Comparison of ENCODE assay signal across 8 mouse cellular contexts in the genomic region with DNA sequence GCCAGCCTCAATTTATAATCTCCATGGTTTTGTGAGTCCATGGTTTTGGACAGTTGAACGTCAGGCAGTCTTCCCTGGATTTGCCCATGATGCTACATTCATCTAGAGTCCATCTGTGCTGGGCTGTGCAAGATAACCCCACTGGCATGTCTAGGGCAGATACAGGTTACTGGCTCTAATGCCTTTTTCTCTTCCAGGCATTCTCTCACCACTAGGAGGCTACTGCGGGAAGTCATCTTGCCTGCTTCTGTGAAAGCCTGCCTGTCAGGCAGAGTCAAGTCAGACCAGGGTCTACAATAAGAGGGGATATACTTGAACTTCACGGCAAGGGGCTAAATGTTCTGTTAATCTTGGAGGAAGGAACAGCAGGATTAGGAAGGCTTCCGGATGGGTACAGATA. TPM values are rescaled to one million over a fixed set of nuclear protein-coding genes. Genes with fewer than 3 reads are reported as not detected.
DNase-seq lines count a peak whose midpoint lies in the region; ATAC-seq and TF ChIP-seq lines count a peak whose summit lies in the region.

No protein-coding gene starts in this region.

- peak; percentile 68 for TF ChIP-seq CTCF in heart, adult 2 months (IDR thresholded peaks at IDR 0.05)

- no peaks in the 10 kb centered on the region for H3K79me2 ChIP-seq in heart, adult 2 months (replicated peaks; ENCODE audit: control insufficient read depth, insufficient read depth, low read length)

- no peak for DNase-seq in heart, adult 2 months
- no peak for DNase-seq in heart, adult 8-10 months (ENCODE audit: low spot score)
- peak; percentile 77 for DNase-seq in midbrain, embryonic 14.5 days
- DNase-seq in c-Kit-positive CD71-positive TER-119-negative erythroid progenitor cells, embryonic 14.5 days (ENCODE audit: low read depth) = peak; percentile 38
- DNase-seq in retina, embryonic 14.5 days (ENCODE audit: low spot score) = peak; percentile 74
- DNase-seq in testis, postnatal 10 days (ENCODE audit: low spot score) = no peak
- DNase-seq in right cerebral cortex, postnatal 14 days = no peak

- no peak overlapping the region for H3K27ac ChIP-seq in heart, adult 2 months
- H3K27ac ChIP-seq in midbrain, embryonic 14.5 days (replicated peaks; ENCODE audit: low read depth, low read length) = no peak overlapping the region
- H3K27ac ChIP-seq in midbrain, embryonic 15.5 days = no peak overlapping the region

- TF ChIP-seq POLR2A in heart, adult 2 months (IDR thresholded peaks at IDR 0.05; ENCODE audit: insufficient read depth, low read depth, low read length) = no peak

- peaks cover 3% of the 10 kb centered on the region; the same call in 1 of the 2 replicates for H3K4me1 ChIP-seq in heart, adult 2 months (ENCODE audit: control insufficient read depth, insufficient read depth, low read length)
- H3K4me1 ChIP-seq in midbrain, embryonic 14.5 days (ENCODE audit: control insufficient read depth, insufficient read depth, low read length) = peaks cover 7% of the 10 kb centered on the region; the same call in 1 of the 2 replicates
- H3K4me1 ChIP-seq in midbrain, embryonic 15.5 days = peaks cover 13% of the 10 kb centered on the region

- H3K4me3 ChIP-seq in heart, adult 2 months = no peak overlapping the region
- H3K4me3 ChIP-seq in midbrain, embryonic 14.5 days (replicated peaks; ENCODE audit: low read depth, low read length) = no peak overlapping the region
- H3K4me3 ChIP-seq in midbrain, embryonic 15.5 days = no peak overlapping the region

- 14% methylated on average over 4 of the region's 4 CpGs for WGBS in heart, adult 2 months
- 28% methylated on average over 4 of the region's 4 CpGs for WGBS in midbrain, embryonic 14.5 days
- 22% methylated on average over 4 of the region's 4 CpGs for WGBS in midbrain, embryonic 15.5 days

- no peak for TF ChIP-seq EP300 in heart, adult 2 months (IDR thresholded peaks at IDR 0.05; ENCODE audit: insufficient read depth, low read depth, low read length)

- H3K4me2 ChIP-seq in midbrain, embryonic 14.5 days (ENCODE audit: low read length) = no peak overlapping the region
- no peak overlapping the region for H3K4me2 ChIP-seq in midbrain, embryonic 15.5 days

- no peak for ATAC-seq in midbrain, embryonic 14.5 days (ENCODE audit: low FRiP score, low TSS enrichment)
- ATAC-seq in midbrain, embryonic 15.5 days (replicated peaks) = no peak

- no peaks in the 10 kb centered on the region for H3K36me3 ChIP-seq in heart, adult 2 months (ENCODE audit: control insufficient read depth, insufficient read depth, low read length)
- H3K36me3 ChIP-seq in midbrain, embryonic 14.5 days (ENCODE audit: control insufficient read depth, insufficient read depth, low read length) = no peaks in the 10 kb centered on the region
- no peaks in the 10 kb centered on the region for H3K36me3 ChIP-seq in midbrain, embryonic 15.5 days (replicated peaks)

- H3K9ac ChIP-seq in heart, adult 2 months (ENCODE audit: low read depth, low read length) = no peak overlapping the region
- no peak overlapping the region for H3K9ac ChIP-seq in midbrain, embryonic 14.5 days (replicated peaks; ENCODE audit: low read length)
- no peak overlapping the region for H3K9ac ChIP-seq in midbrain, embryonic 15.5 days

- intact Hi-C loops in heart, adult 2 months (cut with DNase I) = loop anchor here (5.0 to 10.0 kb wide), 2 partner anchors 85 to 268 kb away; no protein-coding TSS in a partner anchor

- no peaks in the 10 kb centered on the region for H3K27me3 ChIP-seq in heart, adult 2 months (ENCODE audit: control insufficient read depth, insufficient read depth, low read length)
- no peaks in the 10 kb centered on the region for H3K27me3 ChIP-seq in midbrain, embryonic 14.5 days (ENCODE audit: control insufficient read depth, insufficient read depth, low read length)
- H3K27me3 ChIP-seq in midbrain, embryonic 15.5 days (replicated peaks) = no peaks in the 10 kb centered on the region

- no peaks in the 10 kb centered on the region for H3K9me3 ChIP-seq in midbrain, embryonic 14.5 days (ENCODE audit: control insufficient read depth, low read length)
- no peaks in the 10 kb centered on the region for H3K9me3 ChIP-seq in midbrain, embryonic 15.5 days

RNA-seq across cellular contexts. Expression of gene Tmed3, which starts 2.0 kb away (rescaled TPM):
- 10 to 100 TPM; 24.1 to 26.4 TPM for total RNA-seq in heart, adult 2 months (2021)
- polyA plus RNA-seq in heart, adult 2 months (2012; rRNA removed) = 40.5 and 51.6 TPM in 2 replicates
- 10 to 100 TPM; 21.9 to 30.3 (median 28.0) TPM for total RNA-seq in heart, adult 8-10 months (2022)
- 47.7 and 50.3 TPM in 2 replicates for polyA plus RNA-seq in midbrain, embryonic 14.5 days (2014; fragmentation: Nextera tagmentation; extraction: Ambion mirVana)
- 52.7 and 58.4 TPM in 2 replicates for polyA plus RNA-seq in midbrain, embryonic 15.5 days (2015; fragmentation: Nextera tagmentation; extraction: Ambion mirVana)

RNA-seq across cellular contexts. Expression of gene Ankrd34c, which starts 31.4 kb away (rescaled TPM):
- total RNA-seq in heart, adult 2 months (2021) = not detected
- not detected in 2 replicates for polyA plus RNA-seq in heart, adult 2 months (2012; rRNA removed)
- not detected for total RNA-seq in heart, adult 8-10 months (2022)
- 0.05 TPM in 2 replicates for polyA plus RNA-seq in midbrain, embryonic 14.5 days (2014; fragmentation: Nextera tagmentation; extraction: Ambion mirVana)
- 0.20 and 0.23 TPM in 2 replicates for polyA plus RNA-seq in midbrain, embryonic 15.5 days (2015; fragmentation: Nextera tagmentation; extraction: Ambion mirVana)

Comparison
In these comparisons a context has a peak if more than half of its experiments do, and no peak if none do; other contexts are left out.
1. DNase-seq: peak in midbrain, embryonic 14.5 days (single experiment), c-Kit-positive CD71-positive TER-119-negative erythroid progenitor cells, embryonic 14.5 days (single experiment) and retina, embryonic 14.5 days (single experiment); none in heart, adult 2 months (0 of 2), heart, adult 8-10 months (single experiment), testis, postnatal 10 days (single experiment) and right cerebral cortex, postnatal 14 days (single experiment).